Mouse (Mus musculus) lung, postnatal 0 days (tissue): ENCODE measurements around the gene Agt.

Source experiments
- CTCF ChIP-seq: IDR thresholded peaks from 2 replicates; pipeline ENCODE4 v1.5.1; 2016; ENCODE audit warnings: antibody characterized with exemption, mild to moderate bottlenecking
- EP300 ChIP-seq: IDR thresholded peaks from 2 replicates; pipeline ENCODE4 v1.6.1; 2016; ENCODE audit warnings: antibody characterized with exemption, mild to moderate bottlenecking, control low read depth

GRCm38 (mm10) chr8:124542001-124542400, 27.5 kb downstream of the Agt start:
- TF ChIP-seq CTCF (no peak), EP300 (no peak)
